Mouse (Mus musculus) intestine, embryonic 14.5 days (tissue): ENCODE results near the gene Arhgap15. TPM values are rescaled to one million over a fixed set of nuclear protein-coding genes. Genes with fewer than 3 reads are reported as not detected.

ENCODE experiments used
- ATAC-seq: fragments of 200-750 bp; cut with Nextera tagmentation; replicated peaks from 2 replicates; pipeline ENCODE4 v1.8.0; 2017; ENCODE audit warnings: low read depth, moderate number of reproducible peaks, moderate TSS enrichment, moderate library complexity; ENCODE audit not compliant: low FRiP score, low TSS enrichment
- DNase-seq: peaks from one replicate; pipeline ENCODE4 v3.0.0-alpha.2; 2018; ENCODE audit warnings: low spot score
- H3K27ac ChIP-seq: fragments of 300-500 bp; sonication (generic); 2 replicates; pipeline ENCODE4 v1.5.1; 2014; ENCODE audit warnings: low read depth, mild to moderate bottlenecking, control low read depth
- H3K27me3 ChIP-seq: fragments of 300-500 bp; sonication (generic); replicated peaks from 2 replicates; pipeline ENCODE4 v1.6.1; 2014; ENCODE audit warnings: low read length, control low read depth; ENCODE audit not compliant: control insufficient read depth, insufficient read depth
- H3K36me3 ChIP-seq: fragments of 300-500 bp; sonication (generic); 2 replicates; pipeline ENCODE4 v1.6.1; 2014; ENCODE audit warnings: low read length, control low read depth; ENCODE audit not compliant: control insufficient read depth, insufficient read depth
- H3K4me1 ChIP-seq: fragments of 300-500 bp; sonication (generic); replicated peaks from 2 replicates; pipeline ENCODE4 v1.6.1; 2014; ENCODE audit warnings: low read length, control low read depth, mixed read lengths; ENCODE audit not compliant: control insufficient read depth, insufficient read depth
- H3K4me2 ChIP-seq: fragments of 300-500 bp; sonication (generic); 2 replicates; pipeline ENCODE4 v1.6.1; 2014; ENCODE audit warnings: low read length
- H3K4me3 ChIP-seq: fragments of 300-500 bp; sonication (generic); 2 replicates; pipeline ENCODE4 v1.5.1; 2014; ENCODE audit warnings: low read depth, low read length, control low read depth, mixed read lengths
- H3K9ac ChIP-seq: fragments of 300-500 bp; sonication (generic); 2 replicates; pipeline ENCODE4 v1.6.1; 2014; ENCODE audit warnings: mild to moderate bottlenecking, low read length
- H3K9me3 ChIP-seq: fragments of 300-500 bp; sonication (generic); 2 replicates; pipeline ENCODE4 v1.6.1; 2016; ENCODE audit warnings: low read length, control low read depth; ENCODE audit not compliant: control insufficient read depth
- WGBS: fragments of 180-500 bp; shearing (Covaris S2); extraction: QIAGEN DNeasy Blood & Tissue Kit; methylation state at CpG from one replicate; pipeline ENCODE4 v1.1.7; 2014; 5-methylcytosine and 5-hydroxymethylcytosine counted together
- polyA plus RNA-seq: library from polyadenylated mRNA; unstranded; fragments of >200 nt; fragmentation: Nextera tagmentation; extraction: Ambion mirVana; gene quantifications from 2 replicates; pipeline ENCODE4 v1.2.1, GENCODE M21; 2014

The Arhgap15 gene
- polyA plus RNA-seq, 1 experiment from 2014 or later = 1.5 TPM

DNA sequence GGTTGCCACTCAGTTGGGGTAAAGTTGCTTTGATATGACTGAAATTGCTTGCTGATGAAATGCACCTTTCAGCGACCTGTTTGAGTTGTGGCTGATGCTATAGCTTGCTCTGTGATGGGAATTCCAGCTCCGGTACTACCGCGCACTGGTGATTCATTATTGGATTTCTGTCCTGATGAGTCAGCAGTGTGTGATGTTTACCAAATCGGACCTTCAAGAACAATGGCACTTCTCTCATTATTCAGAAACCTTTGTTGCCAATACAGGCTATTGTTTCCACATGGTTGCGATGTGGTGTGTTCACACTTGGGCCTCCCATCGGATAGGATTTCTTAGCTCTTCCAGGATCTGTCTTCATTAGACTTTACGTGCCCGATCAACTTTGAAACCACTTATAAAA is 681.9 kb downstream of the Arhgap15 start:
- ATAC-seq (no peak), DNase-seq (no peak)
- Histone ChIP-seq H3K27ac (no peak overlapping the region), H3K36me3 (no peaks in the 10 kb centered on the region), H3K4me3 (no peak overlapping the region), H3K27me3 (no peaks in the 10 kb centered on the region), H3K4me2 (no peak overlapping the region), H3K4me1 (no peaks in the 10 kb centered on the region), H3K9ac (no peak overlapping the region), H3K9me3 (no peaks in the 10 kb centered on the region)
- 81% methylated on average over 9 of the region's 9 CpGs for WGBS

DNA sequence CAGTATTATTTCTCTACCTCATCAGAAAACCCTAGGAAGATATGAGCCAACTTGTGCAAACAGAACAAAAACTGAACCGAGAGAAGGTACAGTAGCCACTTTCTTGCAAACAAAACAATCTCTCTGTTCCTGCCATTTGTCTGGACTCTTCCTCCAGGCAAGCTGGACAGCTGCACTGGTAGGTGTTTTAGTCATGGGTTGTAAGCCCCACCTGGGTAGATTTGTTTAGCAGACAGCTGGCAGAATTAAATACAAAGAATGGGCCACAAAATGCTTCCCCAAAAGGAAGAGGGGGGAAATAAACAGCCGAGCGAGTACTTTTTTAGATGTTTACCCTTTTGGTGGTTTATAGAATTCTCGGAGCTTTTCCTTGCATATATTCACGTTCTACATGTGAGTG is 688.0 kb downstream of the Arhgap15 start:
- Histone ChIP-seq H3K9me3 (no peaks in the 10 kb centered on the region), H3K27me3 (no peaks in the 10 kb centered on the region), H3K27ac (no peak overlapping the region), H3K4me3 (no peak overlapping the region), H3K4me2 (no peak overlapping the region), H3K9ac (no peak overlapping the region), H3K36me3 (no peaks in the 10 kb centered on the region), H3K4me1 (0 out of 2 replicates have a peak, but pooled peaks cover 3% of the 10 kb centered on the region)
- DNase-seq (no peak), ATAC-seq (no peak)
- 51% methylated on average over 5 of the region's 5 CpGs for WGBS

DNA sequence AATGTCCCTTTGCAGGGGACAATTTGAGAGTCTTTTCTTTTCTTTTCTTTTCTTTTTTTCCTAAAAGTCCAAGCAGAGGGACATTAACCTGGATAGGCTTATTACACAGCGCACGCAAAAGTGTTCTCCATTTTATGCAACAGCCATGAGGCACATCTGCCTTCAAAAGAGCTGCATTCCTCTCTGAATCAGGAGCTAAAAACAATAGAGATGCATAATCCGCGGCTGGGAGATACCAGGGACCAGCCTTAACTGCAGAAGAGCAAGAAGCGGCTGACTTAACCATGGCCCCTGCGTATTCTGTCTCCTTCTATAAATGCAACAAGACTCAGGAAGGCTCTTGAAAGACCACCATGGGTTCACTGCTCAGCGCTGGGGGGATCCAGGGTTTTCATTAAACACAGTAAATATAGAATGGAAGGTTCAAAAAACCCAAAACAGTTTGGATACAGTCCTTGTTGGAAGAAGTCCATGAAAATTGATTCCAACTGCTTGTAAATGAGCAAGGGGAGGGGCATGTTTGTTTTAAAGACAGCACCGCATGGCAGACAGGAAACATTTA is 689.0 kb downstream of the Arhgap15 start:
- Histone ChIP-seq H3K4me2 (no peak overlapping the region), H3K9ac (no peak overlapping the region), H3K4me1 (0 out of 2 replicates have a peak, but pooled peaks cover 3% of the 10 kb centered on the region), H3K27me3 (no peaks in the 10 kb centered on the region), H3K4me3 (no peak overlapping the region), H3K27ac (no peak overlapping the region), H3K36me3 (no peaks in the 10 kb centered on the region), H3K9me3 (peaks cover 7% of the 10 kb centered on the region)
- 73% methylated on average over 8 of the region's 8 CpGs for WGBS
- no peak for ATAC-seq
- DNase-seq = no peak

DNA sequence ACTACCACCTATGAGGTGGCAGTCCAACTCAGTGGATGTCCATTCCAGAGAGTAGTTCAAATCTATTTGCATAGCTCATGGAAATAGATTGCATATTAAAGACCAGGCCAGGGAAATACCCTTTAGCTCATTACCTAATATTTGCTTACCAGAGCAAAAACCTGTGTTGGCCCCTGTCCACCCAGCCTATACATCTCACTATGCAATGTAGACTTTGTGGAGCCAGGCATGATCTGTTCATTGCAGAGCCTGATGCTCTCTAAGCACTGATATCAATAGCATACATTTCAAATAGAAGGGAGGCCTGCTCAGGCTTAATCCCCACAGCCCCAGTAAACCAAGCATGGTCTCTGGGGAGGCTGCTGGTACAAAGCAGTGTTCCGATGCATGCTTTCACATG is 689.4 kb downstream of the Arhgap15 start:
- Histone ChIP-seq H3K4me2 (no peak overlapping the region), H3K9ac (no peak overlapping the region), H3K9me3 (peaks cover 7% of the 10 kb centered on the region), H3K27ac (no peak overlapping the region), H3K36me3 (no peaks in the 10 kb centered on the region), H3K4me3 (no peak overlapping the region), H3K4me1 (0 out of 2 replicates have a peak, but pooled peaks cover 3% of the 10 kb centered on the region), H3K27me3 (no peaks in the 10 kb centered on the region)
- ATAC-seq (no peak), DNase-seq (no peak)
- WGBS = 76% methylated on average over 1 of the region's 1 CpGs

DNA sequence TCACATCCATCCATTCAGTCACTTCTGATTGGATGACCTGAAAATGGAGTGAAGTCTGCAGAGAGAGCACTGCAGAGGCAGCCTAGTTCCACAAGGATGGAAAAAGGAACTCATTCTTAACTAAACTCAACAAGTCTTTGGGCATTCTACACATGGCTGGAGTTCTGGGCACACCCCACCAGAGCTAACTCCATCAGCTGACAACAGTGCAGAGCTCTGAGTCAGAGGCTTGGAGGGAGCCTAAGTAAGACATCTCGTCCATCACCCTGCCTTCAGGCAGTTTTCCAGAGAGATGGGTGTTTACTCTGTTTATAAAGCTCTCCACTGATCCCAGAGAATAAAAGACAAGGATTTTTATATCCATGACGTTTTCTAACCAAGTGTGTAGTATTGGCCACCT is 696.3 kb downstream of the Arhgap15 start:
- ATAC-seq (no peak), DNase-seq (no peak)
- Histone ChIP-seq H3K27me3 (no peaks in the 10 kb centered on the region), H3K4me2 (no peak overlapping the region), H3K4me1 (no peaks in the 10 kb centered on the region), H3K27ac (no peak overlapping the region), H3K9ac (no peak overlapping the region), H3K4me3 (no peak overlapping the region), H3K36me3 (no peaks in the 10 kb centered on the region), H3K9me3 (peaks cover 7% of the 10 kb centered on the region)
- 66% methylated on average over 2 of the region's 2 CpGs for WGBS

Other genes with a start within 250 kb of the Arhgap15 start
- gene Kynu, start 193.5 kb upstream of the Arhgap15 start, polyA plus RNA-seq = 2.4 and 2.9 TPM in 2 replicates